Mouse (Mus musculus) midbrain, embryonic 10.5 days (tissue): ENCODE data around the gene Mlst8. TPM values are rescaled to one million over a fixed set of nuclear protein-coding genes. Genes with fewer than 3 reads are reported as not detected.

ENCODE experiments used
- DNase-seq: peaks from one replicate; pipeline ENCODE4 v3.0.0-alpha.2; 2017; ENCODE audit warnings: low spot score
- H3K27ac ChIP-seq: fragments of 300-500 bp; sonication (generic); replicated peaks from 2 replicates; pipeline ENCODE4 v1.5.1; 2016; ENCODE audit warnings: mild to moderate bottlenecking
- H3K27me3 ChIP-seq: fragments of 300-500 bp; sonication (generic); 2 replicates; pipeline ENCODE4 v1.6.1; 2016; ENCODE audit warnings: low read depth, mild to moderate bottlenecking; ENCODE audit not compliant: poor library complexity, severe bottlenecking
- H3K36me3 ChIP-seq: fragments of 300-500 bp; sonication (generic); 2 replicates; pipeline ENCODE4 v1.6.1; 2016; ENCODE audit warnings: mild to moderate bottlenecking, moderate library complexity
- H3K4me1 ChIP-seq: fragments of 300-500 bp; sonication (generic); 2 replicates; pipeline ENCODE4 v1.6.1; 2016
- H3K4me3 ChIP-seq: fragments of 300-500 bp; sonication (generic); 2 replicates; pipeline ENCODE4 v1.5.1; 2016; ENCODE audit warnings: mild to moderate bottlenecking, moderate library complexity
- H3K9me3 ChIP-seq: fragments of 300-500 bp; sonication (generic); replicated peaks from 2 replicates; pipeline ENCODE4 v1.6.1; 2016; ENCODE audit warnings: mild to moderate bottlenecking
- WGBS: fragments of 180-500 bp; shearing (Covaris S2); methylation state at CpG from one replicate; pipeline ENCODE4 v1.1.7; 2016; 5-methylcytosine and 5-hydroxymethylcytosine counted together
- polyA plus RNA-seq: library from polyadenylated mRNA; unstranded; fragments of >200 nt; fragmentation: Nextera tagmentation; extraction: Ambion mirVana; gene quantifications from 2 replicates; pipeline ENCODE4 v1.2.1, GENCODE M21; 2016

The Mlst8 gene
- polyA plus RNA-seq, 1 experiment from 2014 or later, result 40.2 TPM

DNA sequence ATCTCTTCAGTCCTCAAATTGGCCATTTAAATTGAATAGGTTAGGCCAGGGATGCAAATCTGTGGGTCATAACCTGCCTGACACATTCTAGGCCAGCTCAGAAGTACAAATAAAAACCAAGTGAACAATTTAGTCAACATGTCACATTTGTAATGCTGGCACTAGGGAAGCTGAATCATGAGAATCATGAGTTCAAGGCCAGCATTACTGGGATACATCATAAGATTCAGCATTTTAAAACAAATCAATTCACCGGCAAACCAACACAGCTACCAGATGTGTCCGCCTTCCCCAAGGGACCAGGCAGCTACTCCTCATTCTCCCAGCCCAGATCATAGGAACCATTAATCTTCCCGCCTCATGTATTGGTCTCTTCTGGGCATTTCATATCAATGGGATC lies 4.6 kb upstream of the Mlst8 start:
- Histone ChIP-seq H3K27ac (no peak overlapping the region), H3K36me3 (no peaks in the 10 kb centered on the region), H3K27me3 (peaks cover 19% of the 10 kb centered on the region), H3K4me1 (peaks cover 30% of the 10 kb centered on the region), H3K4me3 (no peak overlapping the region), H3K9me3 (no peaks in the 10 kb centered on the region)
- WGBS, result 89% methylated on average over 3 of the region's 3 CpGs
- no peak for DNase-seq

DNA sequence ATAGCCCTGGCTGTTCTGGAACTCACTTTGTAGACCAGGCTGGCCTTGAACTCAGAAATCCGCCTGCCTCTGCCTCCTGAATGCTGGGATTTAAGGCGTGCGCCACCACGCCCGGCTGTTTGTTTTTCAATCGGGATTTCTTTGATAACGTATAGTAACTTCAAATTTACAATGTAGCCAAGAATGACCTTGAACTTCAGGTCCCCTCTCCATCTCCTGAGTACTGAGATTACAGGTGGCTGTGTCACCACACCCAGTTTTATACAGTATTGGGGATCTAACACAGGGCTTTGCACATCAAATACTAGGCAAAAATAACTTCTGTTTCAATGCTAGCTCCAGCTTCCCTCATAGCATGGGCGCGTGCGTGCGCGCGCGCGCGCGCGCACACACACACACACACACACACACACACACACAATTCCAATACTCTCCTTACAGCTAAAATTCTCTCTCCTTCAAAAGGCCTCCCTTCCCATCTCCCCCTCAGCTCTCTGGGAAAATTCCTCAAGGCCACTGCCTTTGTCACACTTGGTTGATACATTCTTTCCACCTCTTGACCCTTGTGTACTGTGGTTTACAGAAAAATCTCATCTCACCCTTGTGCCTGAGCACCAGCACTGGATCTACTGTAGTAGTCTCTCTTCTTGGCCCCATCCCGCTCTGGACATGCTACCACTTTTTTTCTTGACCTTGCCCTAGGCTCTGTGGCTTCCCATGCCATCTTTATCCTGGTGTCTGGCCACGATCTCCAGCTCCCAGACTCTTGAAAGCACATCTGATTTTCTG lies 2.3 kb upstream of the Mlst8 start:
- H3K36me3 ChIP-seq, result peaks cover 19% of the 10 kb centered on the region
- no peaks in the 10 kb centered on the region for H3K9me3 ChIP-seq
- no peak for DNase-seq
- H3K27ac ChIP-seq, result no peak overlapping the region
- H3K4me1 ChIP-seq, result peaks cover 31% of the 10 kb centered on the region
- H3K4me3 ChIP-seq, result no peak overlapping the region
- no peaks in the 10 kb centered on the region for H3K27me3 ChIP-seq
- 94% methylated on average over 20 of the region's 20 CpGs for WGBS

DNA sequence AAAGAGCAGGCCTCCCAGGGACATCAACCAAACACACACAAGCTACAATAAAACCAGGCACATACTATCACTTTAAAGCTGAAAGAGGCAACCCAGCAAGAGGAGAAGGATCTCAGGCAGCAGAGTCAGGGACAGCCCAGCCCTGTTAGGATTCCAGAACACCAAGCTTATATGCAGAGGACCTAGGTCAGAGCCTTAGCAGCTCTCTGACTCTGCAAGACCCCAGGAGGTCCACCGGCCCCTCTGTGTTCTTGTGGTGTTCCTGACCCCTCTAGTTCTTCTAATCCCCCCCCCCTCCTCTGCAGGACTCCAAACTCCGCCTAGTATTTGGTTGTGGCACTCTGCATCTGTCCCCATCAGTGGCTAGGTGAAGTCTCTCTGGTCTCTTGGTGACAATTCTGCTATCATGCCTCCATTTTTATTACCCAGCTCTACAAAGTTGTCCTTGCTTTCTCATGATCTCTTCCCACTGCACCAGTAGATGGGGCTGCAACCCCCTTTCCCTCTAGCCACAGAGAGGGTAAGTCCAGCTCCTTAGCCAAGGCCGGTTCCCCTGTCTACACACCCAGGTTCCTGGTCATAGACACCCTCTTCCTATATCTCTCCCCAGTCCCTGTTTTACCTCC lies 1.4 kb upstream of the Mlst8 start:
- no peak for DNase-seq
- Histone ChIP-seq H3K27ac (0 out of 2 replicates have a peak overlapping the region, but pooled peaks have one; percentile 33), H3K4me1 (peaks cover 27% of the 10 kb centered on the region), H3K9me3 (no peaks in the 10 kb centered on the region), H3K27me3 (no peaks in the 10 kb centered on the region), H3K36me3 (peaks cover 28% of the 10 kb centered on the region), H3K4me3 (peak overlapping the region; percentile 87; the same call in 1 of the 2 replicates)
- WGBS, result 49% methylated on average over 3 of the region's 3 CpGs

DNA sequence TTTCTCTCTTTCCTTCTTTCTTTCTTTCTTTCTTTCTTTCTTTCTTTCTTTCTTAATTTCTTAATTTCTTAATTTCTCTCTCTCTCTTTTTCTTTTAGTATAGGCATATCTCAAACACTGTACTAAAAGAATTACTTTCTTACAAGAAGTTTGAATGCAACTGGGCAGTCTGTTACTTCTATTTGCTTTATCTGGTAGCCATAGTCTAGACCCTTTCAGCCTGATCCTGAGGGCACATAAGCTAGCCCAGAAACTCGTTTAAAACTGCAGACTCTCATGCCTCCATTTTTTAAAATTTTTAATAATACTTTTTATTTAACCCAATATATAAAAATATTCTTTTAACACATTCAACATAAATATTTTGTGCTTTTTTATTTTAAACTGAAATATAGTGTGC lies 553 bp upstream of the Mlst8 start:
- peak overlapping the region; percentile 98 for H3K27ac ChIP-seq
- no peak for DNase-seq
- WGBS, result 36% methylated on average over 1 of the region's 1 CpGs

DNA sequence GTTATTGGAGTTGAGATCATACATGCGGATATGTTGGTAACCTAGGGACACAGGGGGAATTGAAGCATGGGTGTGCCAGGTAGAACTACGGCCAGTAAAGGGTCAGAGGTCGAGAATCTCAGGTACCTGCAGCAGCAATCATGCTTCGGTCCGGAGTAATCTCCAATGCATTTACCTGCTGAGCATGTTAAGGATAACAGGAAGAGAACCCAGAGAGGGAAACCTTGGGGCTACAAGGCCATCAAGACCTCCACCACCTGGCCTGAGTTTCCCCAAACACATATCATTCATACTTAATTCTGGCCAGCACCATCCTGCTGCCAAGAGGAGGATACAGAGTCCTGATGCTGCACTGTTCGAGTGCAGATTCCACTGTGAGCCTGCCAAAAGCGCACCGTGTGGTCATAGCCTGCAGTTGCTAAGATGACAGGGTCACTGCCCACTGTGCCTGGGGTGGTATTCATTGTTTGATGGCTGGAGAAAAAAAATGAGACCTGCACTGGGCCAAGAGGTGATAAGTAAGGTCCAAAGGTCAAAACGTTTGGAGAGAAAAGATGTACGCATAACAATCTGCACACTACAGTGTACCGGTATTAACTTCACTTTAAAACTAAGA lies 785 bp downstream of the Mlst8 start:
- Histone ChIP-seq H3K9me3 (no peaks in the 10 kb centered on the region), H3K36me3 (peaks cover 50% of the 10 kb centered on the region), H3K27me3 (no peaks in the 10 kb centered on the region), H3K4me1 (peaks cover 24% of the 10 kb centered on the region), H3K4me3 (peak overlapping the region; percentile 87), H3K27ac (peak overlapping the region; percentile 98)
- 58% methylated on average over 11 of the region's 11 CpGs for WGBS
- DNase-seq, result no peak

More for the DNA sequence above, 553 bp upstream of the Mlst8 start:
- peaks cover 37% of the 10 kb centered on the region for H3K36me3 ChIP-seq
- H3K27me3 ChIP-seq, result no peaks in the 10 kb centered on the region
- H3K4me1 ChIP-seq, result peaks cover 24% of the 10 kb centered on the region
- H3K4me3 ChIP-seq, result peak overlapping the region; percentile 87
- no peaks in the 10 kb centered on the region for H3K9me3 ChIP-seq

DNA sequence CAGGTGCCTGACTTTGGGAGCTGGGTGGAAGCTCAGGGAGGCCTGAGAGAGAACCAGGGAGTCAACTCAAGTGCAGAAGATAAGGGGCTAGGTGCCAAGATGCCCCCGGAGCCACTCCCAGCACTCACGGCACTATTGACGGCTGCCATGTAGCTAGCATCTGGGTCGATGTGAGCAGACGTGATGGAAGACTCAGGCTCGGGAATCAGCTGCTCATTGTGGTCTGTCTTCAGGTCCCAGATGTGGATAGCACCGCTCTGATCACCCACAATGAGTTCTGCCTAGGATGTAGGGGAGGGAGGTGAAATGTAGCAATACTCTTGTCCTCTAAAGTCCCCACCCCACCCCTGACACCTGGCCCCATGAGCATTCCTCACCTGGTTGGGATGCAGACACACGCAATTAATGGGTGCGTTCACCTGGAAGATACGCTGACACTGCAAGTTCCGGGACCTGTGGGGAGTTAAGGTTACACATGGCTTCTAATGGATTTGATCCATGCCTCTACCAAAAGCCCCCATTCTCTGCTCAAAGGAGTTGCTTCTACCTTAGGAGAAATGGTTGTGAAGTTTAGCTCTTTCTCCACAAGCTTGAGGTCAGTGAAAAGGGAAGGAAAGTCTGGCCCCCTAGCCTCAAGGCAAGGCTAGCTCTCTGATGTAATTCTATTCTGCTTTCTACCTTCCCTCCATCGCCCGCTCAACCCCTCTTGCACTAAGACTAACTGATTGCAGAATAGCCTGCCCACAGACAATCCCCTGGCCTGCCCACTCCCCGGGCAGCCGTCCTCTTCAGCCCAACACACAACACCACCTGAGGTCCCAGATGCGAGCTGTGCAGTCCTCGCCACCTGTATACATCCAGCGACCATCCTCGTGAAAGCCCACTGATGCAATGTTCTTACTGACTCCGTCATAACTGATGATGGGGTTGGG lies 1.6 kb downstream of the Mlst8 start:
- Histone ChIP-seq H3K27ac (no peak overlapping the region), H3K36me3 (peaks cover 58% of the 10 kb centered on the region), H3K9me3 (no peaks in the 10 kb centered on the region), H3K4me3 (peak overlapping the region; percentile 87), H3K27me3 (no peaks in the 10 kb centered on the region), H3K4me1 (peaks cover 32% of the 10 kb centered on the region)
- 95% methylated on average over 20 of the region's 20 CpGs for WGBS
- DNase-seq, result no peak

DNA sequence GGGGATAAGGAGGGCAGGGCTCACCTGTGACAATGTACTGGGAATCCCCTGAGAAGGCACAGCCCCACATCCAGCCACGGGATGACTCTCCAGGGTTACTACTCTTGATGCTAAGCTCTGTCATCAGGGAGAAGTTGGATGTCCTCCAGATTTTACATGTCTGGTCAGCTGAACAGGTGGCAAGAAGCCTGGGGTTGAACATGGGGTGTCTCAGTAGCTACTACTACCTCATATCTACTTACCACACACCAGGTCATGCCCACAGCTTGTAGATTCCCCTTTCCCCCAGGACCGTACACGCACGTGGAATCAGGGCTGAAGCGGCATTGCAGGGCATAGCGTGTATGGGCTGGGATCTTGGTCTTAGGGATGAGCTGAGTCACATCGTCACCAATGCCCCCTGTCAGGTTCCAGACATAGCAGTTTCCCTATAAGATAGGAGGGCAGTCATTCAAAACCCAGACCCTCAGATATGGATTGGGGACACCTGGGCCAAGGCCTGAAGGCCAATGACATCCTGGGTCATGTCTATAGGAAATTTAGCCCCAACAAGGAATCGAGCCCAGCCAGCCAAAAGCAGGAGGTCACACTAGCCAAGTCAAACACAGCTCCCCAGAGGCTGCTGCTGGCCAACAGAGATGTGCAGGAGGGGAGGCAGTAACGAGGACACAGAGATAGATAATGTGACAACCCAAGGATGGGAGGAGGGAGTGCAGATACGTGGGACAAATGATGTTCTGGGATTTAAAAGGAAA lies 2.7 kb downstream of the Mlst8 start:
- WGBS, result 95% methylated on average over 10 of the region's 10 CpGs
- Histone ChIP-seq H3K9me3 (no peaks in the 10 kb centered on the region), H3K36me3 (peaks cover 59% of the 10 kb centered on the region), H3K27ac (no peak overlapping the region), H3K4me1 (peaks cover 43% of the 10 kb centered on the region), H3K4me3 (no peak overlapping the region), H3K27me3 (no peaks in the 10 kb centered on the region)
- no peak for DNase-seq

DNA sequence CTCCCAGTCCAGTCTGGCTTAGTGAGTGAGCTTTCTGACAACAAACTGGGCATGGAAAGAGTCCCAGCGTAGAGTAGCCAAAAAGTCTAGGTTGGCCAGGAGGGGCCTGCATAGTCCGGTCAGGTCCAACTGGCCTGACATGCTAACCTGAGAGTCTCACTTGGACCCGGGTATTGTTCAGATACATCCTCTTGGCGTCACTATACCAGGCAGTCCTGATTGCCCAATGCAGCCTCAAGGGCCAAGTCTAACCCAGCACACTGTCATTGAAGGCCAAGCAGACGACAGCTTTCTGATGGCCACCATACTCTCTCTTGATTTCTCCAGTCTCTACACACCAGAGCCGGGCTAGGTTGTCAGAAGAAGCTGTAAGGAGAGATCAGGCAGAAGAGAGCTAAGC lies 3.3 kb downstream of the Mlst8 start:
- WGBS, result 94% methylated on average over 6 of the region's 6 CpGs
- no peak overlapping the region for H3K4me3 ChIP-seq
- H3K4me1 ChIP-seq, result peaks cover 49% of the 10 kb centered on the region
- no peaks in the 10 kb centered on the region for H3K9me3 ChIP-seq
- H3K36me3 ChIP-seq, result peaks cover 59% of the 10 kb centered on the region
- DNase-seq, result no peak
- H3K27ac ChIP-seq, result no peak overlapping the region
- no peaks in the 10 kb centered on the region for H3K27me3 ChIP-seq

DNA sequence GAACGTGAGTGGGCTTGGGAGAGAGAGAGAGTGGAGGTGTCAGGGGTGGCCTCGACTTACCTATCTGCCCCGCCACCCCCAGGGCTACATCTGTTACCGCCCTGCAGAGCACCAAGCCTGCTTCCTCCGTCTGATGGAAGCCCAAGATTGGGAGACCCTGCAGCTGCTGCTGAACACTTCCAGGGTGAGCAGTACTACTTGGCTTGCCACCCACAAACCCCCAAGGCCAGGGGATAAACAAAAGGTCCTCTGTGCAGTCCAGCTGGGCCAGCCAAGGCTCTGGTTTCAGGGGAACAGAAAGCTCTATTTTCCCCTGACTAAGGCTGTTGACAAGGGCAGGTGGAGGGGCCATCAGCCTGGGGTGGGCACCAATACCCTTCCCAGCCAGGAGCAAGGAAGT lies 4.3 kb downstream of the Mlst8 start:
- Histone ChIP-seq H3K27ac (no peak overlapping the region), H3K9me3 (no peaks in the 10 kb centered on the region), H3K4me3 (peak overlapping the region; percentile 23; the same call in 1 of the 2 replicates), H3K4me1 (peaks cover 40% of the 10 kb centered on the region), H3K36me3 (peaks cover 59% of the 10 kb centered on the region), H3K27me3 (no peaks in the 10 kb centered on the region)
- WGBS, result 88% methylated on average over 5 of the region's 5 CpGs
- no peak for DNase-seq

DNA sequence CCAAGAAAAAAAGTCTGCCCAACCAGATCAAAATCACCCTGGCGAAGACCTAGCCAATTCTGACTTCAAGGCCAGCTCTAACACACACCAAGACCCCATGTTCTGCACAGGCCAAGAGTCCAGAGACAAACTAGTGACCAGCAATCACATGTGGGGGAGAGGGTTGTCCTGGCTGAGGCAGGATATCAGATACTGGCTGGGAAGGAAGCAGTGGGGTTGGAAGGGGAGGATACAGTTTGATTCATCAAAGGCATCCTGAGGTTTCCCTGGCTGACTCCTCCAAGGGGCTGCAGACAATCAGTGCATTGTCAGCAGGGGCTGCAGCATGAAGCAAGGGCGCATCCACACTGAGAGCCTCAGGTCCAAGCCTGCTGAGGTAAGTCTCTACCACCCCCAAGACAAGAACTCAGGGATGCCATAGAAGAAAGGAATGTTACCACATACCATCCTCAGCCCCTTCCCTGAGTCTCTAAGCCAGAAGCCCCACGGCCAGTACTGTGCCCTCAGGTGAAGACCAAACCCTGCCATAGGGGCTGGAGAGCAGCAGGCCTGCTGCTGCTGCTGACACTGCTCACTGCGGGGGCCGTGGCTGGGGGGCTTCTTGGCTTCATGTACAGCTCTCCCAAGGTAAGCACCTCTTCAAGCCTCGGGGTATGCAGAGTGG lies 5.1 kb downstream of the Mlst8 start, which contains the start of gene Bricd5:
TSS of gene Bricd5 (plus strand) at position 273 of the 664 bp plus-strand sequence.
- Histone ChIP-seq H3K9me3 (no peaks in the 10 kb centered on the region), H3K36me3 (peaks cover 59% of the 10 kb centered on the region), H3K27me3 (no peaks in the 10 kb centered on the region), H3K27ac (no peak within 1 kb of the TSS), H3K4me1 (peaks cover 39% of the 10 kb centered on the region), H3K4me3 (peak within 1 kb of the TSS; percentile 95)
- no peak for DNase-seq
- 81% methylated on average over 6 of the region's 6 CpGs for WGBS

DNA sequence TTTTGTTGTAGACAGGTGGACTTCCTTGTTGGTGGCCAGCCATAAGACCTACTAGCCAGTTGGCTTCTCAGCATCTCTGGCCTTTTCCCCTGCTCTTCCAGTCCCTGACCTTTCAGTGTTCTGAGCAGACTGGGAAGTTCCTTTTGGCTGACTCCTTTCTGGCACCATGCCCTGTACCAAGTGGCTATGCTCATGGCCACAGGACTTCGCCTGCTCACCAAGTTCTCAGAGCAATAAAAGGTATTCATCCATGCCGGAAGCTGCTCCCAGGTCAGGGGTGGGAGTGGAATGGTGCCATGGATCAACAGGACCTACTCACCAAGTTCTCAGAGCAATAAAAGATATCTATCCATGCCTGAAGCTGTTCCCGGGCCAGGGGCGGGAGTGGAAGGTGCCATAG lies 6.4 kb downstream of the Mlst8 start:
- H3K36me3 ChIP-seq, result peaks cover 53% of the 10 kb centered on the region
- WGBS, result 91% methylated on average over 4 of the region's 4 CpGs
- no peak for DNase-seq
- peaks cover 28% of the 10 kb centered on the region for H3K4me1 ChIP-seq
- no peak overlapping the region for H3K27ac ChIP-seq
- H3K9me3 ChIP-seq, result no peaks in the 10 kb centered on the region
- H3K4me3 ChIP-seq, result peak overlapping the region; percentile 95
- no peaks in the 10 kb centered on the region for H3K27me3 ChIP-seq
